Mouse (Mus musculus): Measurements from ENCODE around the gene Ptpdc1.

DNA sequence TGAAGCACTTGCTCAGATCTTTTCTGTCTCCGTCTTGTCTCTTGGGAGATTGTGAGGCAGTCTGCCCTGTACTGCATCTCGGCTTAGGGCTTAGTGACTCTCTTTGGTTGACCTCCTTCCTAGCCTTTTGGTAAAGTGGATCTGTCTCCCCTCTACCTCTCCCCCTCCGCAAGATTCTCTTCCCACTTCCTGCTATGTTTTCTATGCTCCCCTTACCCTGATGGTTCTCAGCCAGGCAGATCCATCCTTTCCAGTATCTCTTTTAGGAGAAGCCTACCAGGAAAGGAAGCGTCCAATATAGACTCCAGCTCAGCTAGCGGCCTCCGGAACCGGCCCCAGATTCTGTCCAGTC, 38.5 kb upstream of the Ptpdc1 start:
- TF ChIP-seq CTCF (IDR thresholded peaks at IDR 0.05; ENCODE audit: borderline replicate concordance, extremely low read depth, insufficient read depth, insufficient read length) (no peak), POLR2A (IDR thresholded peaks at IDR 0.05; ENCODE audit: borderline replicate concordance, extremely low read depth, insufficient read depth, insufficient read length, poor library complexity, severe bottlenecking) (no peak)
